Mouse (Mus musculus): Measurements from ENCODE around the gene C130079G13Rik. TPM values are rescaled to one million over a fixed set of nuclear protein-coding genes. Genes with fewer than 3 reads are reported as not detected.

The C130079G13Rik gene
- polyA plus RNA-seq, 1 experiment from 2014 or later: not detected

GRCm38 (mm10) chr3:59974591-59974990 lies 49.6 kb downstream of the C130079G13Rik start:
- ATAC-seq (ENCODE audit: insufficient number of reproducible peaks, insufficient read depth, low FRiP score, low read depth): no peak
- H3K4me3 ChIP-seq (ENCODE audit: control insufficient read depth in 1 of 2, insufficient read depth in 1 of 2, low read depth in 1 of 2, low read length in 2 of 2): no peak overlapping the region

More at GRCm38 (mm10) chr3:59974591-59974990, 49.6 kb downstream of the C130079G13Rik start:
- H3K27me3 ChIP-seq (ENCODE audit: control insufficient read depth, insufficient read depth, low read length): no peaks in the 10 kb centered on the region
- no peaks in the 10 kb centered on the region for H3K36me3 ChIP-seq (ENCODE audit: control insufficient read depth, insufficient read depth, low read length)
- H3K27ac ChIP-seq (replicated peaks in 1 of 2; ENCODE audit: control insufficient read depth in 1 of 2, insufficient read depth in 1 of 2, low read depth in 2 of 2, low read length in 2 of 2): no peak overlapping the region
- H3K9me3 ChIP-seq (ENCODE audit: control insufficient read depth, low read length): no peaks in the 10 kb centered on the region
- H3K4me1 ChIP-seq (ENCODE audit: control insufficient read depth in 2 of 2, insufficient read depth in 2 of 2, low read length in 2 of 2): no peaks in the 10 kb centered on the region
- no peak overlapping the region for H3K4me2 ChIP-seq (ENCODE audit: low read length)
- no peak overlapping the region for H3K9ac ChIP-seq (ENCODE audit: low read length)

Other genes starting within 250 kb of the C130079G13Rik start
- not detected in 2 replicates for gene Gm5538, start 195.4 kb upstream of the C130079G13Rik start, polyA plus RNA-seq (2014; fragmentation: Nextera tagmentation; extraction: Ambion mirVana)
- not detected in 2 replicates for gene Gm8298, start 64.2 kb upstream of the C130079G13Rik start, polyA plus RNA-seq (2014; fragmentation: Nextera tagmentation; extraction: Ambion mirVana)
- gene Aadacl2, start 81.5 kb downstream of the C130079G13Rik start, polyA plus RNA-seq (2014; fragmentation: Nextera tagmentation; extraction: Ambion mirVana): not detected in 2 replicates
- gene Aadac, start 100.5 kb downstream of the C130079G13Rik start, polyA plus RNA-seq (2014; fragmentation: Nextera tagmentation; extraction: Ambion mirVana): not detected in 2 replicates
- 0.12 TPM in 1 of 2 replicates, not detected in the other for gene Sucnr1, start 156.7 kb downstream of the C130079G13Rik start, polyA plus RNA-seq (2014; fragmentation: Nextera tagmentation; extraction: Ambion mirVana)

Measured in heart, embryonic 14.5 days (tissue).